Mouse (Mus musculus) small intestine, adult 2 months (tissue): ENCODE measurements at regions not wholly inside any gene's neighbourhood (a gene's known extent, or its start where the extent isn't known, plus 50 kb on each side); places are given as distances from the start of the nearest gene placed in this dataset.

ENCODE experiments used
- H3K27ac ChIP-seq: fragments of 200-500 bp; 2 replicates; pipeline ENCODE4 v1.5.1; 2012; ENCODE audit warnings: low read depth, low read length, control low read depth, inconsistent platforms; ENCODE audit not compliant: insufficient read depth
- H3K27me3 ChIP-seq: fragments of 200-500 bp; 2 replicates; pipeline ENCODE4 v1.6.1; 2012; ENCODE audit warnings: mild to moderate bottlenecking, moderate library complexity, low read length, inconsistent platforms; ENCODE audit not compliant: control insufficient read depth, insufficient read depth
- H3K36me3 ChIP-seq: fragments of 200-500 bp; 2 replicates; pipeline ENCODE4 v1.6.1; 2012; ENCODE audit warnings: mild to moderate bottlenecking, low read length, control low read depth, inconsistent platforms; ENCODE audit not compliant: control insufficient read depth, insufficient read depth
- H3K4me1 ChIP-seq: fragments of 200-500 bp; 2 replicates; pipeline ENCODE4 v1.6.1; 2012; ENCODE audit warnings: low read length, inconsistent platforms, mixed read lengths; ENCODE audit not compliant: control insufficient read depth, insufficient read depth, insufficient read length
- H3K4me3 ChIP-seq: fragments of 200-500 bp; 2 replicates; pipeline ENCODE4 v1.5.1; 2012; ENCODE audit warnings: low read depth, mild to moderate bottlenecking, control low read depth, inconsistent platforms, low read length, moderate library complexity
- CTCF ChIP-seq: fragments of 200-500 bp; IDR thresholded peaks from 2 replicates; pipeline ENCODE4 v1.5.1; 2012; ENCODE audit warnings: low read depth, mild to moderate bottlenecking, control low read depth, inconsistent platforms, low read length, moderate library complexity, mixed read lengths; ENCODE audit not compliant: insufficient replicate concordance, insufficient read length; ENCODE audit errors: extremely low read depth
- POLR2A ChIP-seq: fragments of 200-500 bp; IDR thresholded peaks from 2 replicates; pipeline ENCODE4 v1.6.1; 2012; ENCODE audit warnings: low read depth, mild to moderate bottlenecking, control low read depth, inconsistent platforms, low read length, moderate library complexity
- WGBS: fragments of 180-500 bp; shearing (Covaris S2); methylation state at CpG from one replicate; pipeline ENCODE4 v1.1.7; 2018; 5-methylcytosine and 5-hydroxymethylcytosine counted together

DNA sequence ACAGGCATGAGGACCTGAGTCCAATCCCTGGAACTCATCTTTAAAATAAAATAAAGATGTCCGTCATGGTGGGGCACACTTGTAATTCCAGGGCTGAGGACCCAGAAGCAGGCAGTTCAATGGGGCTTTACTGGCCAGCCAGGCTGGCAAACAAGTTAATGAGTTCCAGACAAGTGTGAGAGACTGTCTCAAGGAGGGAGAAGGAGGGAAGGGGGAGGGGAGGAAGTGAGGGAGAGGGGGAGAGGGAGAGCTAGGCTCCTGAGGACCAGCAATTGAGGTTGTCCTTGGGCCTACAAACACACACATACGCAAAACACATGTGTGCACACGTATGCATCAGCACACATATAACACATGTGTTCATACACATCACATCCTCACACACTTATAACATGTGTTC, 149.2 kb downstream of the Tmem132e start:
- no peak for TF ChIP-seq POLR2A
- no peak for TF ChIP-seq CTCF
- WGBS, result 58% methylated on average over 3 of the region's 3 CpGs
- Histone ChIP-seq H3K27ac (no peak overlapping the region), H3K4me1 (no peaks in the 10 kb centered on the region; the same call in 1 of the 2 replicates), H3K27me3 (no peaks in the 10 kb centered on the region), H3K36me3 (no peaks in the 10 kb centered on the region), H3K4me3 (no peak overlapping the region)

DNA sequence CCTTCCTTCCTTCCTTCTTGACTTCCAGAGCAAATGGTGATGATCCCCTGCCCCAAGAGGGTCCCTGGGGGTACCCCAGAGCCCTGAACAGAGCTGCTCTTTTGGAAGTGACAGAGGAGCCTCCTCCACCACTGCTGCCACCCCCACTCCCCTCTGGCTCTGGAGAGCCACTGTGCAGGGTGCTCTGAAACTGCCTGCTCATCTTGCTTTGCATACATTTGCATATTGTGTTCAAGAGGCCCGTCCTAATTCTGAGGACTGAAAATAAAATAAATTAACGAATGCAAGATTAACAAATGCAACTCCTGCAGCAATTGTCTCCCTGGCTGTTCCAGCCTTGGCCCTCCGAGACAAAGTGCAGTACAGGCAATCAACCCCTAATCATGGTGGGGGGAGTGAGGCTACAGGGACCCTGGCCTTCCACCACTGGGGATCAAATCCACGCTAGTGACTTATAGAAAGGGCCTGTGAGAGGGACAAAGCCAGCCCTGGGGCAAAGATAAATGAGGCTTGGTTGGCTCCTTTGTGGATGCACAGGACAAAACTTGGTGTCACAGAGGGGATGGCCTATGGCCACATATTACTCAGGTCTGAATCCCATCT, 134.6 kb downstream of the Tmem132e start:
- no peaks in the 10 kb centered on the region for H3K4me1 ChIP-seq
- H3K4me3 ChIP-seq, result no peak overlapping the region
- H3K27ac ChIP-seq, result no peak overlapping the region
- WGBS, result 43% methylated on average over 4 of the region's 4 CpGs
- H3K36me3 ChIP-seq, result no peaks in the 10 kb centered on the region
- H3K27me3 ChIP-seq, result no peaks in the 10 kb centered on the region
- no peak for TF ChIP-seq CTCF
- TF ChIP-seq POLR2A, result no peak

- TF ChIP-seq POLR2A, result no peak
- TF ChIP-seq CTCF, result no peak
- Histone ChIP-seq H3K4me1 (no peaks in the 10 kb centered on the region), H3K27ac (no peak overlapping the region), H3K27me3 (no peaks in the 10 kb centered on the region), H3K36me3 (no peaks in the 10 kb centered on the region), H3K4me3 (no peak overlapping the region)
- WGBS, result 60% methylated on average over 9 of the region's 9 CpGs
Observed at GRCm38 (mm10) chr11:82521383-82521782, 132.7 kb downstream of the Tmem132e start.

DNA sequence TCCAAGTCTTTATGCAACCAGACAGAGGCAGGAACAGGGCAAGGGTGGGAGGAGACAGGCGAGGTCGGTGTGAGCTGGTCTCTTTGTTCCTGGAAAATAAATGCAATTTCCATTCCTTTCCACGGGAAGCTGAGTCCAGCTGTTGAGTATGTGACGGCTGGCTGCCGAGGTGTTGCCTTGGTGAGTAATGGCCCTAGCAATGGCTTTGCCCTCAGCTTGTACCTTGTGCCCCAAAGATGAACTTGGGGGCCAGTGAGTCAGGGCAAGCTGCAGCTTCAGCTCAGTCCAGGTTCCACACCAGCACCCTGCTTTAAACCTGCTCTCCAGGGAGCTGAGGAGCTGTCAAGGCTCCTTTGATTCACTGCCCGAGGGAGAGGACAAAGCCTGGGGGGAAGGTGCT, 130.0 kb downstream of the Tmem132e start:
- 31% methylated on average over 6 of the region's 6 CpGs for WGBS
- H3K4me1 ChIP-seq, result no peaks in the 10 kb centered on the region
- TF ChIP-seq POLR2A, result no peak
- TF ChIP-seq CTCF, result no peak
- H3K27me3 ChIP-seq, result no peaks in the 10 kb centered on the region
- H3K27ac ChIP-seq, result no peak overlapping the region
- no peaks in the 10 kb centered on the region for H3K36me3 ChIP-seq
- H3K4me3 ChIP-seq, result no peak overlapping the region

DNA sequence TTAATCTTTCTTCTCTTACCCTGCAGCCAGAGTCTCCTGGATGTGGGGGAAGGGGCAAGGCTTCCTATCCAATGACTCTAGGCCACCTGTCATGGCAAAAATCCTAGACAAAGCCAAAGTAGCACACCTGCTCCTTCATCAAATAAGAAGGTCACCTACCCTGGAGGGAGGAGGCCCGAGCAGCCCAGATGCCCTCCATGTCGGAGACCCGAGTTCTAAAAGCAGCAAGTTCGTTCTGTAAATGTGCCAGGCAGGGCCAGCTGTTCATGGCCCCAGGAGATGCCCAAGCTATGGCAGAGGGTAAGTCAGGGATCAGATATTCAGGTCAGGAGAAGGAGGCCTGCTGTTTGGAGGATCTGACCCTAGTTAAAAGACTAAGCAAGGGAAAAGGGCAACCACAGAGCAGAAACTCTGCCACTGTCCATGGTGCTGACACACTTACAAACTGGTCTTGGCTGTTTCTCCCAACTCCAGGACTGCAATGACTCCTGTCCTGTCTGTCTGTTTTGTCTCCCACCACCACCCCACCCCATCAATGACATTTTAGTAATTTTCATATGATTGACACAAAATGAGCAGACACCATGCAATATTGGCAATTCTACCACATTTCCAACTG, 125.9 kb downstream of the Tmem132e start:
- TF ChIP-seq CTCF, result no peak
- TF ChIP-seq POLR2A, result no peak
- Histone ChIP-seq H3K36me3 (no peaks in the 10 kb centered on the region), H3K27me3 (no peaks in the 10 kb centered on the region), H3K27ac (no peak overlapping the region), H3K4me3 (no peak overlapping the region), H3K4me1 (no peaks in the 10 kb centered on the region)
- WGBS, result 85% methylated on average over 4 of the region's 4 CpGs

- WGBS, result 71% methylated on average over 13 of the region's 13 CpGs
- Histone ChIP-seq H3K4me3 (no peak overlapping the region), H3K4me1 (no peaks in the 10 kb centered on the region), H3K27me3 (no peaks in the 10 kb centered on the region), H3K36me3 (no peaks in the 10 kb centered on the region), H3K27ac (no peak overlapping the region)
- TF ChIP-seq CTCF, result no peak
- TF ChIP-seq POLR2A, result no peak
Observed at GRCm38 (mm10) chr11:82508564-82508963, 119.9 kb downstream of the Tmem132e start.
